Mouse (Mus musculus) CH12.LX (cell line): ENCODE results near the gene Ttpal.
A peak's percentile ranks its signal among the peaks of the same experiment; 100 is the strongest.

Source experiments
- CTCF ChIP-seq, 2 experiments: IDR thresholded peaks in 1 of 2; conservative IDR thresholded peaks in 1 of 2; 2 replicates each; pipeline ENCODE4 v1.5.1; 2011 to 2012; ENCODE audit warnings: low read depth in 2 of 2, low read length in 2 of 2, improper control_type of control experiment in 1 of 2, inconsistent platforms in 1 of 2, mild to moderate bottlenecking in 1 of 2, moderate library complexity in 1 of 2
- EP300 ChIP-seq: IDR thresholded peaks from 2 replicates; pipeline ENCODE4 v1.6.1; 2011; ENCODE audit warnings: low read length, improper control_type of control experiment
- JUND ChIP-seq: conservative IDR thresholded peaks from 2 replicates; pipeline ENCODE4 v1.6.1; 2011; ENCODE audit warnings: low read depth, low read length, improper control_type of control experiment
- KAT2A ChIP-seq: IDR thresholded peaks from 2 replicates; pipeline ENCODE4 v1.6.1; 2012; ENCODE audit warnings: low read length, improper control_type of control experiment, inconsistent platforms; ENCODE audit not compliant: insufficient replicate concordance
- MAX ChIP-seq: IDR thresholded peaks from 2 replicates; pipeline ENCODE4 v1.6.1; 2011; ENCODE audit warnings: low read length, improper control_type of control experiment
- MYC ChIP-seq: IDR thresholded peaks from 2 replicates; pipeline ENCODE4 v1.6.1; 2011; ENCODE audit warnings: low read depth, mild to moderate bottlenecking, improper control_type of control experiment, low read length
- NRF1 ChIP-seq: IDR thresholded peaks from 2 replicates; pipeline ENCODE4 v1.6.1; 2014; ENCODE audit warnings: low read depth, mild to moderate bottlenecking, inconsistent platforms, low read length, improper control_type of control experiment, moderate library complexity
- POLR2A ChIP-seq: IDR thresholded peaks from 2 replicates; pipeline ENCODE4 v1.6.1; 2011; ENCODE audit warnings: low read depth, mild to moderate bottlenecking, improper control_type of control experiment, low read length
- POLR2AphosphoS2 ChIP-seq: IDR thresholded peaks from 2 replicates; pipeline ENCODE4 v1.6.1; 2011; ENCODE audit warnings: low read depth, low read length, improper control_type of control experiment
- SMC3 ChIP-seq: IDR thresholded peaks from 2 replicates; pipeline ENCODE4 v1.6.1; 2011; ENCODE audit warnings: low read depth, low read length, improper control_type of control experiment
- TBP ChIP-seq: conservative IDR thresholded peaks from 2 replicates; pipeline ENCODE4 v1.6.1; 2011; ENCODE audit warnings: low read depth, low read length, improper control_type of control experiment

- TF ChIP-seq JUND, result no peak
- no peak for TF ChIP-seq CTCF (conservative IDR thresholded peaks at IDR 0.05 in 1 of 2, IDR thresholded peaks at IDR 0.05 in 1 of 2; ENCODE audit: low read depth in 2 of 2, low read length in 2 of 2)
- 0 out of 2 replicates have a peak, but pooled peaks have one; percentile 5 for TF ChIP-seq NRF1
- TF ChIP-seq KAT2A, result no peak
- TF ChIP-seq MAX, result no peak
- TF ChIP-seq TBP, result no peak
- no peak for TF ChIP-seq EP300
- no peak for TF ChIP-seq POLR2A
- no peak for TF ChIP-seq MYC
- TF ChIP-seq POLR2AphosphoS2, result no peak
- TF ChIP-seq SMC3, result no peak
These were observed 58.1 kb downstream of the Ttpal start for GRCm38 (mm10) chr2:163660103-163660701.
